Mouse (Mus musculus) layer of hippocampus, adult 18-20 months (tissue): ENCODE results near the gene Gm36176. TPM values are rescaled to one million over a fixed set of nuclear protein-coding genes. Genes with fewer than 3 reads are reported as not detected.
A peak's percentile ranks its signal among the peaks of the same experiment; 100 is the strongest.
"Not testable (repeated sequence)": the region's sequence is repeated elsewhere in the genome, so short reads cannot be mapped to it uniquely, and the experiment has no call there.

Experiments used
- DNase-seq, 2 experiments: peaks; one replicate each; pipeline ENCODE4 v3.0.0; 2022; ENCODE audit warnings: low spot score in 2 of 2
- long read RNA-seq: library from polyadenylated mRNA; stranded (forward); transcript quantifications from one replicate; pipeline ENCODE4 v2.0.0, GENCODE M21; 2021
- total RNA-seq, 2 experiments: library from RNA; stranded (reverse); gene quantifications; 2 replicates each; pipeline ENCODE4 v1.2.3; 2021

The Gm36176 gene
- not detected for total RNA-seq
- long read RNA-seq: 0 reads

GRCm38 (mm10) chr10:77846503-77846902, at the start of gene Gm36176:
Gm36176 (plus strand) TSS chr10:77846803.
- DNase-seq: no peak

- DNase-seq: no peak
Observed at GRCm38 (mm10) chr10:77797677-77798076, 48.9 kb upstream of the Gm36176 start.

GRCm38 (mm10) chr10:77798164-77798920, 48.3 kb upstream of the Gm36176 start:
- not testable (repeated sequence) for DNase-seq

- DNase-seq: no peak
Observed at GRCm38 (mm10) chr10:77798921-77799508, 47.6 kb upstream of the Gm36176 start, which contains the start of gene Gm19668. Gm19668 (minus strand) TSS chr10:77799133.

- DNase-seq: no peak
Observed at GRCm38 (mm10) chr10:77804095-77804494, 42.5 kb upstream of the Gm36176 start.

GRCm38 (mm10) chr10:77811743-77812142, 34.9 kb upstream of the Gm36176 start, which contains the start of gene Gm9507:
Gm9507 (minus strand) TSS chr10:77811843.
- DNase-seq: no peak

- no peak for DNase-seq
Observed at GRCm38 (mm10) chr10:77814382-77814781, 32.2 kb upstream of the Gm36176 start, which contains the start of gene Gm2696. Gm2696 (plus strand) TSS chr10:77814682.

- DNase-seq: no peak
Observed at GRCm38 (mm10) chr10:77815514-77815913, 31.1 kb upstream of the Gm36176 start.

- no peak for DNase-seq
Observed at GRCm38 (mm10) chr10:77818523-77818922, 28.1 kb upstream of the Gm36176 start.

- DNase-seq: no peak
Observed at GRCm38 (mm10) chr10:77819203-77819602, 27.4 kb upstream of the Gm36176 start.

GRCm38 (mm10) chr10:77826951-77827350, 19.7 kb upstream of the Gm36176 start, which contains the start of gene Krtap10-4:
Krtap10-4 (minus strand) TSS chr10:77827095.
- no peak for DNase-seq

GRCm38 (mm10) chr10:77835647-77836046, 11.0 kb upstream of the Gm36176 start, which contains the start of gene Krtap10-10:
Krtap10-10 (plus strand) TSS chr10:77835947.
- DNase-seq: peak in 1 of 2 experiments; percentile 6

- no peak for DNase-seq
Observed at GRCm38 (mm10) chr10:77839006-77839405, 7.6 kb upstream of the Gm36176 start.

- no peak for DNase-seq
Observed at GRCm38 (mm10) chr10:77846961-77847360, 358 bp downstream of the Gm36176 start.

- no peak for DNase-seq
Observed at GRCm38 (mm10) chr10:77847538-77847937, 935 bp downstream of the Gm36176 start.

- no peak for DNase-seq
Observed at GRCm38 (mm10) chr10:77852559-77852958, 6.0 kb downstream of the Gm36176 start, which contains the start of gene Gm10318. Gm10318 (plus strand) TSS chr10:77852859.

- no peak for DNase-seq
Observed at GRCm38 (mm10) chr10:77861675-77862074, 15.1 kb downstream of the Gm36176 start, which contains the start of gene Gm3285. Gm3285 (plus strand) TSS chr10:77861975.

GRCm38 (mm10) chr10:77864067-77864761, 17.6 kb downstream of the Gm36176 start:
- DNase-seq: no peak

- DNase-seq: no peak
Observed at GRCm38 (mm10) chr10:77864762-77865143, 18.1 kb downstream of the Gm36176 start.

GRCm38 (mm10) chr10:77867546-77867945, 20.9 kb downstream of the Gm36176 start:
- DNase-seq: no peak

GRCm38 (mm10) chr10:77869651-77870050, 23.0 kb downstream of the Gm36176 start:
- DNase-seq: no peak
